Mouse (Mus musculus) liver, adult 2 months (tissue): ENCODE data around the gene Negr1.

Experiments
- CTCF ChIP-seq: fragments of 200-500 bp; IDR thresholded peaks from 2 replicates; pipeline ENCODE4 v1.5.1; 2011; ENCODE audit warnings: low read depth, low read length, control low read depth
- POLR2A ChIP-seq: fragments of 200-500 bp; IDR thresholded peaks from 2 replicates; pipeline ENCODE4 v1.6.1; 2011; ENCODE audit warnings: low read length, control low read depth; ENCODE audit not compliant: insufficient read depth; ENCODE audit errors: extremely low read depth

- TF ChIP-seq POLR2A = no peak
- no peak for TF ChIP-seq CTCF
Observed at GRCm38 (mm10) chr3:156606846-156607245, 45.3 kb downstream of the Negr1 start.
